Mouse (Mus musculus): Measurements from ENCODE around the gene Msantd2.

Gene Msantd2

DNA sequence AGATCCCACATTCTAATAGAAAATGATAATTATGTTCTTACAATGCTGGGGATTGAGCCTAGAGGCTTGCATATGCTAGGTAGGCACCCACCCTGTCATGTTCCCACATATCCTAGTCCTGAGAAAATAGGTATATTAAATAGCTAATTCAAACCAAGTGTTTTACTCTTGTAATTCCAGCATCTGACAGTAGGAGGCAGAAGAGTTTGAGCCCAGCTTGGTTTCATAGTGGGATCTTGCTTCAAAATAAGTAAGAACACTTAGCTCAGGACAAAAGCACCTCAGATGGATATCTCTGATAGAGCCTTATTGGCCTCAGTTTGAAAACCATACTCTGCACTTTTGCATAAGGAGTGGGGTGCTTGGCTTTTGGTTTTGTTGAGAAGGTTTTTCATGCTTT, 15.2 kb downstream of the Msantd2 start:
- no peak for DNase-seq (ENCODE audit: low spot score)

DNA sequence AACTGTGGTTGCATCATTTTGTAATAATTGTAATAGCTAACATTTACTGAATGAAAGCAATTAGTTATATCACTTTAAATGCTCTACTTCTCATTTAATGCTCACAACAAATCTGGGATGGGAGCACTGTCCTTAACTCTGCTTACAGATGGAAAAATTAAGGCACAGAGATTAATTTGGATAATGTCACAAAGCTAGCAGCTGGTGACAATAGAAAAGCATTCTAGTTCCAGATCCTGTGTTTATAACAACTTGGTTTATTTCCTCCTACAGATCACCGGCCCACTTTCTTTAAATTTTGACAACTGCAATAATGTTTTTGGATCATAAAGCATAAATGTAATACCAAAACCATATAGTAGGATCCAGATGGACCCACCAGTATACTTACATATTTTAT, 16.9 kb downstream of the Msantd2 start:
- DNase-seq (ENCODE audit: low spot score), result no peak

DNA sequence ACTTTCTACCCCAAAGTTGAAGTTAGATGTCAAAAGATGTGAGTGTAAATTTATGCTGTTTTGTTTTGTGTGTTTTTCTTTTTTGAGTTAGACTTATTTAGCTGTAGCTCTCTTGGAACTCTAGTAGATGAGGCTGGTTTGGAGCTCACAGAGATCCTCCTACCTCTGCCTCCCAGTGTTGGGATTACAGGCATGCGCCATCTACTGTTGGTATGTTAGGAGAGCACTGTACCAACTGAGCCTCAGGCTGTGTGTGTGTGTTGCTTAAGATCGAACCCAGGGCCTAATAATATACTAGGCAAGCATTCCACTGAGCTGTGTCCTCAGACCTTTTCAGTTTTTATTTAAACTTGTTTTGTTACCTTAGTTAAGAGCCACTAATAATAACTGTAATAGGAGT, 23.0 kb downstream of the Msantd2 start:
- DNase-seq (ENCODE audit: low spot score), result no peak

DNA sequence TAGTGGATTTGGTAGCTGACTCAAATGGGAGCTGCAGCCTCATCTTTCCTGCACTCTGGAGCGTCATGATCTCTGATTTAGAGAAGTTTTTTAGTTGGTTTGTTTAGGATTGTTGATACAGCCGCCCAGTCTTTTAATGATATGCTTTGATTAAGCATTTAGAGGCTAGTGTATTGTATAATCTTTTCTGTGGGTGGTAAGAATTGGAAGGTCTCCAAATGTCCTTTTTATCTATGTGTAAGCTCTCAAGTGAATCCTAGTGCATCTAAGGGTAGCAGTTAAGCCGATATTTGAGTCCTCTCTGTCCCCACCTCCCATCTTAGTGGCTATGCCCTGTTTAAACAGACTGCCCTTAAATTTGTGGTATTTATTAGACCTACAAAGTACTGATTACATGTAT, 25.3 kb downstream of the Msantd2 start:
- no peak for DNase-seq (ENCODE audit: low spot score)

DNA sequence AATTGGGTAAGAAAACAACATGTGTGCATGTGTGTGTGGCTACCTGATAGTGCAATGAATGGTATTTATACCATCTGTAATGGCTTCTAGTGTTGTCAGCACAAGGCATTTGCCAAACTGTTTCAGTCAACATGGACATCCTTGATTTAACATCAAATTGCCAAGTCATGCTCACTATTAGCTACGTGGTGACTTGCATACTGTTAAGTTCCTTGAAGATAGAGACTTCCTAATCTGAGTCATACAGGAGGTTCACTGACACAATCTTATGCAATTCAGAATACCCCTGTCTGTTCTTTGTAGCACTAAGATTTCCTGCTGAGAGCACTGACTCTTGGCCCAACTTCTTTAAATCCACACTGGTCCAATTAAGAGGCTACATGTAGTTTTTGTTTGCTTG, 28.3 kb downstream of the Msantd2 start:
- DNase-seq (ENCODE audit: low spot score), result no peak

DNA sequence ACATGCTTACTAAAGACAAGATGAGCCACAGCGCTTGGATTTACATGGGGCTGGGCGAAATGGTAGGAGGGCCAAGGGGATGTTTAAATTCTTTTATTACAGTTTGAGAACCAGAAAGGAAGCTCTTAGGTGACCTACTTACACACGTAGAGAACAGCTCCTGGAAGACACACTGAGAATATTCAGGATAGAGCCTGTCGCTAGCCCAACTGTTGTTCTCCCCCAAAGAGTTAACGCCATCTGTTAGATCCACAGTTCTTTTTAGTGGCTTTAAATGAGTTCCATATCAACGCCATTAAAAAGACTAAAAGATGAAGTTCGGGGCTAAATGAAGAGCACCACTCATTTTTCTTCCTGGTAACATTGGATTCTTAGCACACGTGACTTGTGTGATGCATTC, 29.9 kb downstream of the Msantd2 start:
- no peak for DNase-seq (ENCODE audit: low spot score)

DNA sequence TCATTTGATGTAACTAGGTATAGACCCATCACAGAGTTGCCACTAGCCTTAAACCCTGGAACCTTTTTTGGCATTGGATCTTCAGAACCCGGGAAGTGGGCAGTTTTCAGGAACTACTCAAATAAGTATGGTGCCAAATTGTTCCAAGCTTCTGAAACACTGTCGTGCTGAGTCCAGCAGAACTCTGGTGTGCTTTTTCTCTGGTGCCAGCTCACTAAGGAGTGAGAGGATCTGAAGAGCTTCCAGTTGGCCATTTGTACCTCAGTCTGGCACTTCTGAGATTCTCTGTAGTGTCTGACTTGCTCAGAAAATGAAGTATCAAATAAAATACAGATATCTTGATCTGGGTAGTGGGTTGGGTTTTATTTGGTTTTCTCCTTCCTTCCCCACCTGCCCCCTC, 30.9 kb downstream of the Msantd2 start:
- no peak for DNase-seq (ENCODE audit: low spot score)

DNA sequence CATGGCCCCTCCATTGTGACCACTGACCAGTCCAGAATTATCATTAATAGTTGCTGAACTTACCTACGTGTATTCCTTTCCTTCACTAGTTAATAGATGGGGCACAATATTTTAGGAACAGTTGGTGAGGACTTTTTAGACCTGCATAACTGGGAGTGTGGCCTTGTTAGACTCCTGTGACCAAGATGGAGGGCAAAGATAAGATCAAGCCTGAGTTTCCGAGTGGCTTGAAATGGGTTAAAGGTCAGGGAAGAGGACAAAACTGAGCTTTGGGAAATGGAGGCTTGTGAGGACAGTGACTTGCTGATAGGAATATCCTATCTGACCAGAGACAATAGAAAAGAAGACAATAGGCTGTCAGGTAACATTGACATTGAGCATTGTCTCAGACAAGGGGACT, 36.3 kb downstream of the Msantd2 start:
- no peak for DNase-seq (ENCODE audit: low spot score)

DNA sequence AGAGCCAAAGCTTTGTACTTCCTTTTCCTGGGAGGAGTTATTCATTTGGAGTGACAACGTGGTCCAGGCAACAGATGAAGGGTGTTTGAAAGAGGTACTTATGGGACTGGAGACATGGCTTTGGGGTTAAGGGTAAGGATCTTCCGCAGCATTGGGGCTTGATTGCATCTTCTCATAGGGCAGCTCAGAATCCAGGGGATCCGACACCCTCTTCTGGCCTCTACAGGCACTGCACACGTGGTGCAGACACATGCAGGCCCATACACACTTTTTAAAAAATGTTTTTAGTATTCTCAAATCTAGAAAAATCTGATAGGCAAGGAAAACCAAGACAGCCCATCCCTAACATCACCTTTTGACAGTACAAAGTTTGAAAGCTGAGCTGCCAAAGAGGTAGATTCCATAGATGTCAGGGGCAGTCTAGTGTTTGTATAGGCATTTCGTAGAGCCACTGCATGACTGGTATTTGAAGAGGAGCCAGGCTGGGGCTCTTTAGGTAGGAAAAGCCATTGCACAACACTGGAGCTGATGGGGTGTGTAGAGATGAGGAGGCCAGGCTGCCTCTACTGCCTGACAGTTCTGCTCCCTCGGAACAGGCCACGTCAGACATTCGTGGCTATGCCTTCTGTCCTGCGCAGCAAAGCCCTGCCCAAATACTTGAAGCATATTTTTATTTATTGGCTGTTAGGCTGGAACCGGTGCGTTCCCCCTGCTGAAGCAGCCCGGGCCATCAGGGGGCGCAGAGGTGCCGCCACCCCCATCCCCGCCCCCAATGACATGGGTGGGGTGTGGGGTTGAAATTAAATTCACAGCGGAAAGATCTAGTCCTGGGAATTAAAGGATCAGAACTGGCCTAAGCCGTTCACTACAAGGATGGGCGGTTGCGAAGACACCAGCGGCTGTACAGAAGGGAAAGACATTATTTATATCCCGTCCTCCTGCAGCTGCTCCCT, 37.6 kb downstream of the Msantd2 start:
- DNase-seq (ENCODE audit: low spot score), result no peak

DNA sequence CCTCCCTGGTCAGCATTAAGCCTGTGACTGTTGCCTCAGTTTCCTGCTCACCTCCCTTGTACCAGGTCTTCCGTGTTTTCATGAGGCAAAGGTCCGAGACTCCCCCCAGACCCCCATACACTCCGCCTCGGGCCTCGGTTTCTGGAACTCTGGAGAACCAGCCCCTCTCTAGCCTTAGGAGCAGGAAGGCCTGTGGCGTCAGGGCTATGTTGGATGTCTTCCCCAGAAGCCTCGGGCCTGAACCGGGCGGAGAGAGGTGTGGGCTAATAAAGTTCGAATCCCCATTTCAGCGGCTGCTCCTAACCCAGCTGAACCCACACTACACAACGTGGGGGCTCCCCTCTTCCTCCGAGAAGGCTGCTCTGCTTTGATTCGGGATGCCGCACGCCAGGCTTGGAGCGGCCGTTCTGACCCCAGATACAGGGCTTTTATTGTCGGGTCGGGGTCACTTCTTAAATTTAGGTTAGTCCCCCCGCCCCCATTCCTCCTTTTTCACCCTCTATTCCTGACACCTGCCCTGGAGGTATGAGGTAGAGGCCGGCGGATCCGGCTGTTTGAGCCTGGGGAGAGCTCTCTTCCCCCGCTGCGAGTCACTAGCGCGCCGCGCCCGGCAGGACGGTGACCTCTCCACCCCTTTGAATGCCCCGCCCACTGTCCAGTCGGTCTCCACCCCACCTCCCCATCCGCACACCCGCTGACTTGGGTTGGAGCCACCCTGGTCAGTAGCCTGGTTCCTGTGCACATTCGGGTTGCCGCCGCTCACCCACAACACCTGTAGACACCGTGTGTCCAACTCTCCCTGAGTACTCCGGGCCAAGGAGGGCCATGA, 38.5 kb downstream of the Msantd2 start, which contains the start of gene Esam:
Gene Esam, plus strand, starts transcription at position 683 of the 829 bp plus-strand sequence.
- no peak for DNase-seq (ENCODE audit: low spot score)

DNA sequence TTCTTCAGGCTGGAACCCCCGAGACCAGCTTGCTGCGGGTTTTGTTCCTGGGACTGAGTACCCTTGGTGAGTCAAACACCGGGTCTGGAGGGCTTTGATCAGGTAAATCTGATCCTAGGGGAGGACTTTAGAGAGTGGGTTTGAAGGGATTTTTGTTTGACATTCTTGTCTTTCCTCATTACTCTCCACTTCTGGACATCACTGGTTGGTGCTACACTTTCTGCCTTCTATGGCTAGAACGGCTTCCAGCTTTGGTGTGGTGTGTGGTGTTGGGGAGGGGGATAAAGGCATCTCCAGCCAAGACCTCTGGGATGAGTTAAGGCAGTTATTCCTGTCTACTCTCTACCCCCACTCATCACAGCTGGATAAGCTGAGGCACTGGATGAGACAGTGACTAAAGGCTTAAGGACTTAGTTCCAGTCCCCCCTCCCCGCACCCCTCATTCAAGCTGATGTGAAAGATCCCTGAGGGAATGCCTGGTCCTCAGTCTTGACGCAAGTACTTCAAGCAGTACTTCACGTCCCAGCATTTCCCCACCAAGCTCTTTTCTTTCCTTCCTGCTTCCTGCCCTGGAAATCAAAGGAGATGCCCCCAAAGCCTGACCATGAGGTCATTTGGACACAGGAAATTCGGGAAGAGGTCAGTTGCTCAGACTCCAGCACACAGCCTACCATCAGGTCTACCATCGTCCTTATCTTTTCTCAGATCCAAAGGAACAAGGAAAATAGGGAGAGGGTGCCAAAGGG, 39.3 kb downstream of the Msantd2 start:
- DNase-seq (ENCODE audit: low spot score), result no peak

DNA sequence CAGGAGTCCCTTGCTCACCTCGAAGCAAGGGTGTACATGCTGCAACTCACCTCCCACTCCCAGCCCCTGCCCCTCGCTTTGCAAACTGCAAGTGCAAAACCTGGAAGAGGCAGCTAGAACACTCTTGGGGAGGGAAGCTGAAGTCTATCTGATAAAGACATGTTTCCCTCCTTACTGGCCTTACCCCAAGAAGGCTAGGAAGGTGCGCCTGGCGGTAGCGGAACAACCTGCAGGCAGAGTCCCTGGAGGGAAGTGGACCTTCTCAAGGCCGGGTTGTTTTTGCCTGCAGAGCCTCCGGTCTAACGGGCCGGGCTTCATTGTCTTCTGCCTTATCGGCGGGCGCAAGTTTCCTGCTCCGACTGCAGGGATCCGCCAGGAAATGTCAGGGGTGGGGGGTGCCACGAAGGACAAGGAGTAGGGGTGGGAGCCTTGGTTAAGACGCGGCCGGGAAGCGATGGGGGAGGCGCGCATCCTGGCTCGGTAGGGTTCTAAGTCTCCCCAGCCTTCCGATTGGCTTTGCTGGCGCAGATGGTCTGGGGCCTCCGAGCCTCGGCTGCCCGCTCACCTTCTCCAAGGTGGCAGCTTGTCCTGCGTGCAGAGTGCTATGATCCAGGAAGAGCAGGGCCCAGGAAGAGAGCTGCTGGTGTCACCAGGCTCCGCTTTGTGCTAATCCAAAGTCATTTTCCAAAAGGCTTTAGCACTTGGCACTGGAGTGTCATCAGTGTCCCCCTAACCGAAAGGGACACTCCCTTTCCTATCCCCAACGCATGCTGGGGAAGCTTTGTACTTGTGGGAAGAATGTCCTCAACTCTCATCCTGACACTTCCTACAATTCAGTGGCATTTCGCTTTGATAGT, 41.1 kb downstream of the Msantd2 start:
- DNase-seq (ENCODE audit: low spot score), result no peak

DNA sequence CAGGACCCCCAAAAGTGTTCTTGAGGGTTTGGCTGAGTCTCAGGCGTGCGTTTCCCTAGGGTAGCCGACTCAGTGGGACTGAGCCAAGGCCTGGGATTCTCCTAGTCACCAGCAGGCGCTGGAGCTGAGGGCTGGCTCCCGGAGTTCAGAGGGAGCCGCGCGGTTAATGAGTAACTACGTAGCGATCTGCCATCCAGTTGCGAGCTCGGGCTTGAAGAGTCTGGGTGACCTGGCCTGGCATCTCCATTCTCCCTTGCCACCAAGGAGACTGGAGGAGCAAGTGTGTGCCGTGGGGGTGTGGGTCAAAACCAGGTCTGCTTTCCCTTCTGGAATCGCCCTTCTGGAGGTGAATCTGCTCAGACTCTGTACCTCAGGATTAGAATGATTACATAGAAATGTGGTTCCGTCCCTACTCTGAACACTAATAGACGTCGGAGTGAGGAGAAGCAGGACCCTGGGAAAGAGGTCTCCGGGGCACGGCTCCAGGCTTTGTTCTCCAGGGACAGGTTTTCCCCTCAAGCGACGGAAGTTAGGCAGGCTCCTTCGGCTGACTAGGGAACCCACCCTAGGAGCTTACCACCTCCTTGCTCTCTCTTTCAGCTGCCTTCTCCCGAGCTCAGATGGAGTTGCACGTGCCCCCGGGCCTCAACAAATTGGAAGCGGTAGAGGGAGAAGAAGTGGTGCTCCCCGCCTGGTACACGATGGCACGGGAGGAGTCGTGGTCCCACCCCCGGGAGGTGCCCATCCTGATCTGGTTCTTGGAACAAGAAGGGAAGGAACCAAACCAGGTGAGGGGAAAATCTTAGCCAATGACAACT, 42.0 kb downstream of the Msantd2 start:
- DNase-seq (ENCODE audit: low spot score), result no peak

DNA sequence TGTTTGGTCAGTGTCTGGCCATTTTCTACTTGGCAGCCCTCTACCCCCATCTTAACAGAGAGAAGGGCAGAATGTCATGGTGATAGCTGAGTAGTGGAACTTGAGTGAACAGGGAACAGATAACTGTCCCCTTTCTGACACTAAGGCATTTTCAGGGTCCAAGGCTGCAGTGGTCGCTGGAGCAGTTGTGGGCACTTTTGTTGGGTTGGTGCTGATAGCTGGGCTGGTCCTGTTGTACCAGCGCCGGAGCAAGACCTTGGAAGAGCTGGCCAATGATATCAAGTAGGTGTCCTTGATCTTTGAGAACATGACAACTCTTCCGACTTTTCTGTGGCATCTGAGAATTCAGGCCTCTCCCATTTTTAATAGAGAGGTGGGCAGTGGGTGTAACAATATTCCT, 47.7 kb downstream of the Msantd2 start:
- no peak for DNase-seq (ENCODE audit: low spot score)

DNA sequence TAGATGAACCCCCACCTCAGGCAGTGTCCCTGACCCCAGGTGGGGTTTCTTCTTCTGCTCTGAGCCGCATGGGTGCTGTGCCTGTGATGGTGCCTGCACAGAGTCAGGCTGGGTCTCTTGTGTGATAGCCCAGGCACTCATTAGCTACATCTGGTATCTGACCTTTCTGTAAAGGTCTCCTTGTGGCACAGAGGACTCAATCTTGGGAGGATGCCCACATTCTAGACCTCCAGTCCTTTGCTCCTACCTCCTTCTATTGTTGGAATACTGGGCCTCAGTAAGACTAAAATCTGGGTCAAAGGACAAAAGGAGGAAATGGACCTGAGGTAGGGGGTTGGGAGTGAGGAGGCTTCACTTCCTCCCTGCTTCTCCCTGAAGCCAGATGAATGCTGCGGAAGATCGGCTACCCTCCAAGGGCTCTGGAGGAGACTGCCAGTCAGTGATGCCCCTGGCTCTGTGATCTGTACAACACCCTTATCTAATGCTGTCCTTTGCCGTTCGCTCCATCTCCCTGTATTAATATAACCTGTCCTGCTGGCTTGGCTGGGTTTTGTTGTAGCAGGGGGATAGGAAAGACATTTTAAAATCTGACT, 48.6 kb downstream of the Msantd2 start:
- no peak for DNase-seq (ENCODE audit: low spot score)

DNA sequence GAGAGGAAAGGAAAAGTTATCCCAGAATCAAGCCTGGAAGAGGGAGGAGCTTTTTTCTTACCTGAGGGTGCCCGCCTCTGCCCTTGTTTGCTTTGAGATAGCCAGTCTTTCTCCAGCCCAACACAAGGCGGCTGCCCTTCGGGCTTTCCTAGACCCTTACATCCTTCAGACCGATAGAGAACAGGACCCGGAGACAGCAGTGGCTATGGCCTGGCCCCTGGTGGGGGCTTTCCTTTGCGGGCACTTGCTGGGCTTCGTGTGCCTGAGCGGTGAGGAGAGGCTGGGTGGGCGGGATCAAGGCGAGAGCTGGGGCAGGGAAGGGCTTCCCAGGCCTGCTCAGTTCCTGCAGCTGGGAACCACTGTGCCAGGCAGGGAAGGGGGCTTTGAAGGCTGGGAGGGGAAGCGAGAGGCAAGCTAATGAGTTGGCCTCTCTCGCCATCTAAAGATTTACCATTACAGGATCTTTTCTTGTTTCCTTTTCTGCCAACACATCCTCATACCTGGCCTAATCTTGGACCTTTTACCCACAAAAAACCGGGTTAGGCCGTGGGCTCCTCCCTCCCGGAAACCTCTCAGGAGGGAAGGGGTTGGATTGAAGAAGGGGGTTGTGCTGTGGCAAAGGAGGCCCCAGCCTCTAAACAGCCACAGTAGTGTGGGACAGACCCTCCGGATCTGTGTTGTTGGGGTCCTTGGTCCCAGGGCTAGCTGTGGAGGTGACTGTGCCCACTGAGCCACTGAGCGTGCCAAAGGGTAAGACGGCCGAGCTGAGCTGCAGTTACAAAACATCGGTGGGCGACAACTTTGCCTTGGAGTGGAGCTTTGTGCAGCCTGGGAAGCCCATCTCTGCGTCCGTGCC, 50.3 kb downstream of the Msantd2 start, which contains the start of gene Vsig2:
Gene Vsig2, plus strand, starts transcription at position 86 of the 856 bp plus-strand sequence.
- DNase-seq (ENCODE audit: low spot score), result no peak

DNA sequence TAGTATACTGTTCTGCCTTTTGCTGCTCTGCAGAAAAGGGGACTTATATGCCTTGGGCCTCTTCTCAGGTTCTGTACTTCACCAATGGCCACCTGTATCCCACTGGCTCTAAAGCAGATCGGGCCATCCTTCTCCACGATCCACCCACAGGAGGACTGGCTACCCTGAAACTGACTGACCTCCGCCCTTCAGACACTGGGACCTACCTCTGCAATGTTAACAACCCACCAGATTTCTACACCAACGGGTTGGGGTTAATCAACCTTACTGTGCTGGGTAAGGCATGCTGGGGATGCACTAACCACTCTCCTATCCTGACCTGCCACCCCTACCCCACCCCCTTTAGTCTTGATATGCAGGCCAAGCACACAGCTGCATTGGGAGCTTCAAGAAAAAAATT, 51.1 kb downstream of the Msantd2 start:
- DNase-seq (ENCODE audit: low spot score), result no peak

DNA sequence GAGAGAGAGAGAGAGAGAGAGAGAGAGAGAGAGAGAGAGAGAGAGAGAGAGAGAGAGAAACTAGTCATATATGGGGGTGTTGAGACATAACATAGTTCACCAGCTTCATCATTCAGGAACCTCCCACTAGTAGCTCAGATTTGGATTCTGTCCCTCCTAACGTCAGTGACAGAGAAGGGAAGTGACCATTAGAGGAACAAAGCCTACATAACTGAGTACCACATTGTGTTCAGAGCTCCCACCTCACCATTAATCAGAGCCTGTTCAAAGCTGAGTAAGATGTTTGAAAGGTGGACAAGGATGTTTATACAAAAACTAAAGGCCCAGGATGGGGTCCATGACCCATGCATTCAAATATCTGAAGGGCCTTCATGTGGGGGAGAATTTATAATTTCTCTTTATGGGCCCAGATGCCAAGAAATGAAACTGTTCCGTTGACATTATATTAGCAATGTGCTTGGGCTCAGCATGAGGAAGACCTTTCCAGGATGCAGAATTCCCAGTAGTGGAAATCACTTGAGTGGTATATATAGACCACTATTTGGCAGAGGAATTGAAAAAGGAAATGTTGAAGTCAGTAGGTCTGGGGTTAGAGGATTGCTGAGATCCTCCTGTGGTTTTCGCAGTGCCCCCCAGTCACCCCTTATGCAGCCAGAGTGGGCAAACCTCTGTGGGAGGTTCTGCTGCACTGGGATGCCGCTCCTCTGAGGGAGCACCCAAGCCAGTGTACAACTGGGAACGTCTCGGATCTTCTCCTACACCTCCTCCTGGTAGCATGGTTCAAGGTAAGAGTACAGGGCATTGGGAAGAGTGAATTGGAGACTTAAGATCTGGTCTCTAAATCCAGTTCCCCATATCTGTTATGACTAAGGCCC, 51.8 kb downstream of the Msantd2 start:
- no peak for DNase-seq (ENCODE audit: low spot score)
